Mouse (Mus musculus): ENCODE results near the gene Nme9. TPM values are rescaled to one million over a fixed set of nuclear protein-coding genes. Genes with fewer than 3 reads are reported as not detected.

The Nme9 gene
- polyA plus RNA-seq (2014; fragmentation: Nextera tagmentation; extraction: Ambion mirVana) = not detected in 2 replicates

DNA sequence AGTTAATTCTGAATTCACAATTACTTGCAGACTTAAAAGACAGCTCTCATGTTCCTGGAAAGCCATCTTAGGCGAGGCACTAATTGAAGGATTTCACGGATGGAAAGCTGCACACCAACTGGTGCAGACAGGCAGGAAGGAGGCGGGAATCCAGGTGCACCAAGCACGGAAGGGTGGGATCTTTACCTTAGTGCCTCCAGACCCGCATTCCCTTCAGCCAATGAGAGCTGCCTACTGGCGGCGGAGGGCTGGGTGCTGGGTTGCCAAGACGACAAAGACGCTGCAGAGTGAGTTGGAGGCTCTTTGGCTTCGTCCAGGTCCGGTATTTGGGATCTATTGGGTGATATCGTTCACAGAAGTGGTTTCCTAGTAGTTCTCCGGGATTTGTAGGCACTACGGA lies at the start of gene Nme9:
TSS of gene Nme9 (plus strand) at position 315 of the 400 bp plus-strand sequence.
- H3K27ac ChIP-seq (ENCODE audit: low read depth, low read length) = no peak within 1 kb of the TSS
- no peaks in the 10 kb centered on the region for H3K36me3 ChIP-seq (ENCODE audit: control insufficient read depth, insufficient read depth, low read length)
- no peak for ATAC-seq (ENCODE audit: low read depth)
- 13% methylated on average over 14 of the region's 14 CpGs for WGBS
- H3K9ac ChIP-seq (replicated peaks; ENCODE audit: low read depth, low read length) = no peak within 1 kb of the TSS
- no peak within 1 kb of the TSS for H3K4me2 ChIP-seq (ENCODE audit: low read depth, low read length)
- H3K9me3 ChIP-seq (ENCODE audit: control insufficient read depth, low read length) = no peaks in the 10 kb centered on the region
- H3K27me3 ChIP-seq (ENCODE audit: control insufficient read depth, insufficient read depth, low read length) = no peaks in the 10 kb centered on the region
- H3K4me3 ChIP-seq (ENCODE audit: low read depth, low read length) = no peak within 1 kb of the TSS
- H3K4me1 ChIP-seq (ENCODE audit: control insufficient read depth, insufficient read depth, low read length) = no peaks in the 10 kb centered on the region

DNA sequence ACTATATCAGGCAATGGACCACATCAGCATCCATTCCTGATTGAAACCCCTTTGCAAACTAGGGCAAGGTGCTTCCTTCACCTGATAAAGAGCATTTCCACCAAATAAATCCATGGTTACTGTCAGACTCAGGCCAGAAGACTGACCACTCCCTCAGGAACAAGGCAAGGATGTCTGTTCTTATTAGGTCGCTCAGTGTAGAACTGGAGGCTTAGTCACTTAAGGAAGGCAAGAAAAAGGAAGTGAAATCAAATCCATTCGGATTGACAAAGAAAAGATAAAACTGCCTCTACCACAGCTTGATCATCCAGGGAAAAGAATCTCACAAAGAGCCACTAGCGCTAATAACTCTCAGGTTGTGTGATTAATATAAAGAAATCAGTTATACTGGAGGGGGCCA lies 42.0 kb upstream of the Nme9 start:
- H3K9me3 ChIP-seq (ENCODE audit: control insufficient read depth, low read length) = no peaks in the 10 kb centered on the region
- no peak overlapping the region for H3K9ac ChIP-seq (replicated peaks; ENCODE audit: low read depth, low read length)
- H3K4me2 ChIP-seq (ENCODE audit: low read depth, low read length) = no peak overlapping the region
- H3K27me3 ChIP-seq (ENCODE audit: control insufficient read depth, insufficient read depth, low read length) = no peaks in the 10 kb centered on the region
- no peaks in the 10 kb centered on the region for H3K4me1 ChIP-seq (ENCODE audit: control insufficient read depth, insufficient read depth, low read length)
- H3K27ac ChIP-seq (ENCODE audit: low read depth, low read length) = no peak overlapping the region
- ATAC-seq (ENCODE audit: low read depth) = no peak
- H3K4me3 ChIP-seq (ENCODE audit: low read depth, low read length) = no peak overlapping the region
- 77% methylated on average over 3 of the region's 3 CpGs for WGBS
- no peaks in the 10 kb centered on the region for H3K36me3 ChIP-seq (ENCODE audit: control insufficient read depth, insufficient read depth, low read length)

DNA sequence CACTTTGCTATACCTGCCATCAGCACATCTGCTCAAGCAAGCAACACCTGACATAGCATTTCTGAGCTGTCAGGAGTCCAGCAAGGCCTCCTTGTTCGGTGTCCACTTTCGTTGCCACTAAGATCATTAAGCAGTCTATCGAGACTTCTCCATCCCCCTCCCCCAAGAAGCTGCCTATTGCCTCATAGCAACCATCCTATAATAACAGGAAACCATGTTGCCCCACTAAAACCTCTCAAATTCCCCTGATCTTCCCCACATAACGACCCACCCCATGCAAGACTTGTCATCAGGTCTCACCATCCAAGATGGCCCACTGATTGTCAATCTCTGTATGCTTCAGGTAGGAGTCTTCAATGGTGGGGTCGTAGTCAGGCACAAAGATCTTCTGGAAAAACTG lies 40.2 kb upstream of the Nme9 start:
- Histone ChIP-seq H3K36me3 (ENCODE audit: control insufficient read depth, insufficient read depth, low read length) (no peaks in the 10 kb centered on the region), H3K9ac (replicated peaks; ENCODE audit: low read depth, low read length) (no peak overlapping the region), H3K4me1 (ENCODE audit: control insufficient read depth, insufficient read depth, low read length) (peaks cover 2% of the 10 kb centered on the region; the same call in 1 of the 2 replicates), H3K27ac (ENCODE audit: low read depth, low read length) (no peak overlapping the region), H3K27me3 (ENCODE audit: control insufficient read depth, insufficient read depth, low read length) (no peaks in the 10 kb centered on the region), H3K9me3 (ENCODE audit: control insufficient read depth, low read length) (no peaks in the 10 kb centered on the region), H3K4me2 (ENCODE audit: low read depth, low read length) (no peak overlapping the region), H3K4me3 (ENCODE audit: low read depth, low read length) (no peak overlapping the region)
- WGBS = 92% methylated on average over 5 of the region's 5 CpGs
- ATAC-seq (ENCODE audit: low read depth) = no peak

GRCm38 (mm10) chr9:99411785-99412184 lies 39.5 kb upstream of the Nme9 start:
- H3K4me2 ChIP-seq (ENCODE audit: low read depth, low read length) = no peak overlapping the region
- H3K4me3 ChIP-seq (ENCODE audit: low read depth, low read length) = no peak overlapping the region
- no peak for ATAC-seq (ENCODE audit: low read depth)
- peaks cover 2% of the 10 kb centered on the region; the same call in 1 of the 2 replicates for H3K4me1 ChIP-seq (ENCODE audit: control insufficient read depth, insufficient read depth, low read length)
- no peaks in the 10 kb centered on the region for H3K9me3 ChIP-seq (ENCODE audit: control insufficient read depth, low read length)
- whole genome bisulfite sequencing = 97% methylated on average over 4 of the region's 4 CpGs
- H3K27ac ChIP-seq (ENCODE audit: low read depth, low read length) = no peak overlapping the region
- H3K36me3 ChIP-seq (ENCODE audit: control insufficient read depth, insufficient read depth, low read length) = no peaks in the 10 kb centered on the region
- H3K9ac ChIP-seq (replicated peaks; ENCODE audit: low read depth, low read length) = no peak overlapping the region
- H3K27me3 ChIP-seq (ENCODE audit: control insufficient read depth, insufficient read depth, low read length) = no peaks in the 10 kb centered on the region

DNA sequence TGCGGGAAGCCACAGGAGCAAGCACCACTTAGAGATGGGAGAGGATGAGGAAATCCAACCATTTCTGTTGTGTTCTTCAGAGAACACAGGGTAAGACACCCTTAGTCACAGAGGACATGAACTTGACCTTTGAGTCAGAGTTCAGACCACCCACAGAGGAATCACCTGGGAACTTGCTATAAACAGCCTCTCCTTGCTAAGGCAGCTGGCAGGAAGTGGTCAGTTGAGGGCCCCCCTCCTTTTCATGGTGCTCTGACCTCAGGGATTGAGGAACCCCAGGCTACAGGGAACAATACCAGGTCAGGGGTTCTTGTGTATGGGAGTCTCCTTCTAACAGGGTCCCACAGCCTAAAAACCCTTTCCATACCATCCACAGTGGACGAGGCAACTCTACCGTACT lies 34.5 kb upstream of the Nme9 start:
- WGBS = 78% methylated on average over 3 of the region's 3 CpGs
- Histone ChIP-seq H3K4me2 (ENCODE audit: low read depth, low read length) (no peak overlapping the region), H3K9me3 (ENCODE audit: control insufficient read depth, low read length) (no peaks in the 10 kb centered on the region), H3K36me3 (ENCODE audit: control insufficient read depth, insufficient read depth, low read length) (no peaks in the 10 kb centered on the region), H3K27me3 (ENCODE audit: control insufficient read depth, insufficient read depth, low read length) (no peaks in the 10 kb centered on the region), H3K27ac (ENCODE audit: low read depth, low read length) (0 out of 2 replicates have a peak overlapping the region, but pooled peaks have one; percentile 0), H3K9ac (replicated peaks; ENCODE audit: low read depth, low read length) (no peak overlapping the region), H3K4me3 (ENCODE audit: low read depth, low read length) (no peak overlapping the region), H3K4me1 (ENCODE audit: control insufficient read depth, insufficient read depth, low read length) (peaks cover 2% of the 10 kb centered on the region; the same call in 1 of the 2 replicates)
- no peak for ATAC-seq (ENCODE audit: low read depth)

GRCm38 (mm10) chr9:99417288-99417846 lies 33.9 kb upstream of the Nme9 start:
- Histone ChIP-seq H3K9me3 (ENCODE audit: control insufficient read depth, low read length) (no peaks in the 10 kb centered on the region), H3K9ac (replicated peaks; ENCODE audit: low read depth, low read length) (no peak overlapping the region), H3K4me3 (ENCODE audit: low read depth, low read length) (no peak overlapping the region), H3K27ac (ENCODE audit: low read depth, low read length) (no peak overlapping the region), H3K4me1 (ENCODE audit: control insufficient read depth, insufficient read depth, low read length) (peaks cover 2% of the 10 kb centered on the region; the same call in 1 of the 2 replicates), H3K4me2 (ENCODE audit: low read depth, low read length) (no peak overlapping the region), H3K27me3 (ENCODE audit: control insufficient read depth, insufficient read depth, low read length) (no peaks in the 10 kb centered on the region), H3K36me3 (ENCODE audit: control insufficient read depth, insufficient read depth, low read length) (no peaks in the 10 kb centered on the region)
- WGBS = 44% methylated on average over 4 of the region's 4 CpGs
- ATAC-seq (ENCODE audit: low read depth) = peak; percentile 72; the same call in 1 of the 2 replicates

- H3K9me3 ChIP-seq (ENCODE audit: control insufficient read depth, low read length) = no peaks in the 10 kb centered on the region
- H3K9ac ChIP-seq (replicated peaks; ENCODE audit: low read depth, low read length) = no peak overlapping the region
- no peaks in the 10 kb centered on the region for H3K27me3 ChIP-seq (ENCODE audit: control insufficient read depth, insufficient read depth, low read length)
- H3K36me3 ChIP-seq (ENCODE audit: control insufficient read depth, insufficient read depth, low read length) = no peaks in the 10 kb centered on the region
- H3K27ac ChIP-seq (ENCODE audit: low read depth, low read length) = peak overlapping the region; percentile 61; the same call in 1 of the 2 replicates
- peak; percentile 70 for ATAC-seq (ENCODE audit: low read depth)
- H3K4me1 ChIP-seq (ENCODE audit: control insufficient read depth, insufficient read depth, low read length) = peaks cover 2% of the 10 kb centered on the region; the same call in 1 of the 2 replicates
- WGBS = 48% methylated on average over 5 of the region's 5 CpGs
- no peak overlapping the region for H3K4me3 ChIP-seq (ENCODE audit: low read depth, low read length)
- no peak overlapping the region for H3K4me2 ChIP-seq (ENCODE audit: low read depth, low read length)
These were observed 32.9 kb upstream of the Nme9 start for GRCm38 (mm10) chr9:99418377-99418776.

DNA sequence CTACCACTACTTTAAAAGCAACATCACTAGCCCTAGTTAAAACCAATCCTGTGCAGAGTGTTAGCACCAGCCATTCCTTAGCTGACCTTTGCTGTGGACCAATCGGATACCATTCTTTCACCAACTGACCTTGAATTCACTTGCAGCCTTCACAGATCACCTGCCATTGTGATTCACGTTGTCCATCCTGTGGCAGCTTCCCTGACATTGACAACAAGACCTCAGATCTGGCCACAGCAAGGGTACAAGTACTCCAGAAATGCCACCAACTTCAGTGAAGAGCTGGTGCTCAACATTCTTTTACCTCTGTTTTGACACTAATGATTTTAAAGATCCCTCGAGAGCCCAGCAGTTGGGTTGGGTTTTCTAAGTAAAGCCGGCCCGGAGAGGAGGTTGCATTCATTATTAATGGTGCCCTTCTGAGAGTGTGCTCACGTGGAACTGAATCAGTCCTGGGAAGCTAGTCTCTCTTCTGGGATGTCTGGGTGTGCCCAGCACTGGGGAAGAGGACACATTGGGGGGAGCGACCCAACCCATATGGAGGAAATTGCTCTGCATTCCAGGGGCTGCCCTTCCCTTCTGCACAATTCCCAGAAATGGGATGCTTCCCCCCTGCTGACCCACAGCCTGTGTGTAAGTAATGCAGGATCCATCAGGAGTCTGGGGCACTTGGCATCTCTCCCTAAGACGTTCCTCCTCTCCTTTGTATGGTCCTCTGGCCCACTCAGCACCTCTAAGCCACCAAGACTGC lies 31.1 kb upstream of the Nme9 start:
- H3K27ac ChIP-seq (ENCODE audit: low read depth, low read length) = no peak overlapping the region
- H3K36me3 ChIP-seq (ENCODE audit: control insufficient read depth, insufficient read depth, low read length) = no peaks in the 10 kb centered on the region
- ATAC-seq (ENCODE audit: low read depth) = no peak
- 65% methylated on average over 8 of the region's 8 CpGs for whole genome bisulfite sequencing
- no peak overlapping the region for H3K9ac ChIP-seq (replicated peaks; ENCODE audit: low read depth, low read length)
- H3K4me3 ChIP-seq (ENCODE audit: low read depth, low read length) = no peak overlapping the region
- H3K4me1 ChIP-seq (ENCODE audit: control insufficient read depth, insufficient read depth, low read length) = no peaks in the 10 kb centered on the region
- H3K9me3 ChIP-seq (ENCODE audit: control insufficient read depth, low read length) = no peaks in the 10 kb centered on the region
- no peak overlapping the region for H3K4me2 ChIP-seq (ENCODE audit: low read depth, low read length)
- H3K27me3 ChIP-seq (ENCODE audit: control insufficient read depth, insufficient read depth, low read length) = no peaks in the 10 kb centered on the region

DNA sequence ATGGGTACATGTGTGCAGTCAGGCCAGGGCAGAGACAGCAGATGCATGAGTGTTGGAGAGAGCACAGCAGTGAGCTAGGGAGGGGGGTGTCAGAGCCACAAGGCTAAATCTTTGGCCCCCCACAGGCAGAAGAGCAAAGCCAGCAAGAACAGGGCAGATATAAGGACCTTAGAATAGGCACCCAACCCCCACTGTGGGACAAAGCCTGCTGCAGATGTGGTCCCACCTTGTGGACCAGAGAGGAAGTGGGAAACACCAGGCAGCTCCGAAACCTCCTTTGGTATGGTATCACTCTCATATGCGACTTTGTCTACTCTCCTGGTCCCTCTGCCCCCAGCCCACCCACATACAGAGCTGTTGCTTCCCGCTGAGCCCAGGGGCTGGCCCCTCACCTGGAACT lies 29.4 kb upstream of the Nme9 start:
- no peaks in the 10 kb centered on the region for H3K36me3 ChIP-seq (ENCODE audit: control insufficient read depth, insufficient read depth, low read length)
- H3K27ac ChIP-seq (ENCODE audit: low read depth, low read length) = no peak overlapping the region
- H3K4me1 ChIP-seq (ENCODE audit: control insufficient read depth, insufficient read depth, low read length) = no peaks in the 10 kb centered on the region
- no peak for ATAC-seq (ENCODE audit: low read depth)
- H3K4me2 ChIP-seq (ENCODE audit: low read depth, low read length) = no peak overlapping the region
- H3K4me3 ChIP-seq (ENCODE audit: low read depth, low read length) = no peak overlapping the region
- H3K9ac ChIP-seq (replicated peaks; ENCODE audit: low read depth, low read length) = no peak overlapping the region
- H3K9me3 ChIP-seq (ENCODE audit: control insufficient read depth, low read length) = no peaks in the 10 kb centered on the region
- no peaks in the 10 kb centered on the region for H3K27me3 ChIP-seq (ENCODE audit: control insufficient read depth, insufficient read depth, low read length)
- WGBS = 76% methylated on average over 3 of the region's 3 CpGs
